Mouse (Mus musculus) layer of hippocampus, postnatal 36 days (tissue): ENCODE measurements around the gene Adgrf5. TPM values are rescaled to one million over a fixed set of nuclear protein-coding genes. Genes with fewer than 3 reads are reported as not detected.
"Not testable (repeated sequence)": the region's sequence is repeated elsewhere in the genome, so short reads cannot be mapped to it uniquely, and the experiment has no call there.

ENCODE experiments used
- DNase-seq, 2 experiments: peaks; one replicate each; pipeline ENCODE4 v3.0.0; 2022
- total RNA-seq, 2 experiments: library from RNA; stranded (reverse); gene quantifications; 2 replicates each; pipeline ENCODE4 v1.2.3; 2021

Gene Adgrf5
- total RNA-seq, 2 experiments from 2014 or later, result 29.3 to 30.9 TPM

- no peak for DNase-seq
These were observed 109.8 kb downstream of the Adgrf5 start for GRCm38 (mm10) chr17:43470039-43470438.

GRCm38 (mm10) chr17:43472558-43472957 is 112.3 kb downstream of the Adgrf5 start:
- no peak for DNase-seq

GRCm38 (mm10) chr17:43474775-43475174 is 114.5 kb downstream of the Adgrf5 start:
- DNase-seq, result no peak

GRCm38 (mm10) chr17:43477621-43478020 is 117.4 kb downstream of the Adgrf5 start:
- DNase-seq, result no peak

- no peak for DNase-seq
These were observed 125.7 kb downstream of the Adgrf5 start for GRCm38 (mm10) chr17:43485982-43486381.

- no peak for DNase-seq
These were observed 128.3 kb downstream of the Adgrf5 start for GRCm38 (mm10) chr17:43488439-43489151.

- DNase-seq, result not testable (repeated sequence)
These were observed 130.1 kb downstream of the Adgrf5 start for GRCm38 (mm10) chr17:43490371-43490770.

- no peak for DNase-seq
These were observed 135.3 kb downstream of the Adgrf5 start for GRCm38 (mm10) chr17:43495502-43495901.

- no peak for DNase-seq
These were observed 137.3 kb downstream of the Adgrf5 start for GRCm38 (mm10) chr17:43497521-43497920.

- no peak for DNase-seq
These were observed 140.3 kb downstream of the Adgrf5 start for GRCm38 (mm10) chr17:43500513-43500912.

GRCm38 (mm10) chr17:43501223-43501622 is 141.0 kb downstream of the Adgrf5 start:
- DNase-seq, result no peak

GRCm38 (mm10) chr17:43501631-43502030 is 141.4 kb downstream of the Adgrf5 start:
- DNase-seq, result no peak

- DNase-seq, result no peak
These were observed 142.3 kb downstream of the Adgrf5 start, which contains the start of gene Mep1a for GRCm38 (mm10) chr17:43502592-43502991. Mep1a (minus strand) TSS chr17:43502812.

GRCm38 (mm10) chr17:43503861-43504593 is 143.8 kb downstream of the Adgrf5 start:
- DNase-seq, result no peak

GRCm38 (mm10) chr17:43504594-43504934 is 144.3 kb downstream of the Adgrf5 start:
- no peak for DNase-seq

Other genes with a start within 250 kb of the Adgrf5 start
- gene Adgrf1, start 90.1 kb upstream of the Adgrf5 start, total RNA-seq, result not detected
- gene Mep1a, start 142.4 kb downstream of the Adgrf5 start, total RNA-seq, result not detected
- under 1 TPM in 1 of 2 experiments, not detected in 1; 0.45 TPM for gene Ankrd66, start 183.2 kb downstream of the Adgrf5 start, total RNA-seq
- 100 to 1,000 TPM; 108 to 125 TPM for gene Pla2g7, start 207.6 kb downstream of the Adgrf5 start, total RNA-seq